Mouse (Mus musculus) spleen, adult 10 weeks (tissue): Measurements from ENCODE around the gene Kdsr. TPM values are rescaled to one million over a fixed set of nuclear protein-coding genes. Genes with fewer than 3 reads are reported as not detected.

ENCODE experiments used
- polyA plus RNA-seq: library from polyadenylated mRNA; stranded (reverse); fragments of 350-450 nt; fragmentation: Illumina TruSeq; extraction: RNeasy Lipid Tissue Mini Kit (QIAGEN cat#74804); gene quantifications from one replicate; pipeline ENCODE4 v1.2.3, GENCODE M21; 2015; ENCODE audit warnings: low replicate concordance; ENCODE audit not compliant: insufficient read depth

Gene Kdsr
- 10.1 TPM for polyA plus RNA-seq

GRCm38 (mm10) chr1:106759572-106760435 is at the start of gene Kdsr:
Kdsr (minus strand) TSS chr1:106759727.

GRCm38 (mm10) chr1:106796542-106796924 is 37.0 kb upstream of the Kdsr start, which contains the start of gene Vps4b:
Vps4b (minus strand) TSS chr1:106796728.

GRCm38 (mm10) chr1:106713621-106714529 is 45.7 kb downstream of the Kdsr start, which contains the start of gene Bcl2:
Bcl2 (minus strand) TSS chr1:106714274.

Other genes with a start within 250 kb of the Kdsr start
- 33.1 TPM for gene Bcl2, start 45.5 kb downstream of the Kdsr start, polyA plus RNA-seq
- 129 TPM for gene Vps4b, start 37.0 kb upstream of the Kdsr start, polyA plus RNA-seq
- gene Serpinb5, start 101.4 kb upstream of the Kdsr start, polyA plus RNA-seq = not detected
- gene Serpinb12, start 174.7 kb upstream of the Kdsr start, polyA plus RNA-seq = not detected
- not detected for gene Serpinb13, start 221.3 kb upstream of the Kdsr start, polyA plus RNA-seq